Mouse (Mus musculus) MN1 (cell line): ENCODE results near the gene 1700037H04Rik.

Experiments
- DNase-seq: peaks from one replicate; pipeline ENCODE4 v3.0.0-alpha.2; 2016; ENCODE audit warnings: low spot score

Gene 1700037H04Rik

GRCm38 (mm10) chr2:131146193-131147042 is 13.5 kb downstream of the 1700037H04Rik start:
- no peak for DNase-seq

GRCm38 (mm10) chr2:131145536-131145935 is 14.3 kb downstream of the 1700037H04Rik start:
- no peak for DNase-seq

GRCm38 (mm10) chr2:131145121-131145520 is 14.8 kb downstream of the 1700037H04Rik start:
- no peak for DNase-seq

- no peak for DNase-seq
Measured at GRCm38 (mm10) chr2:131143007-131143780, 16.7 kb downstream of the 1700037H04Rik start.

- peak; percentile 51 for DNase-seq
Measured at GRCm38 (mm10) chr2:131142592-131142991, 17.3 kb downstream of the 1700037H04Rik start.

GRCm38 (mm10) chr2:131141336-131141986 is 18.4 kb downstream of the 1700037H04Rik start:
- no peak for DNase-seq

GRCm38 (mm10) chr2:131140533-131140905 is 19.4 kb downstream of the 1700037H04Rik start:
- DNase-seq: no peak

- no peak for DNase-seq
Measured at GRCm38 (mm10) chr2:131139886-131140532, 19.9 kb downstream of the 1700037H04Rik start.

GRCm38 (mm10) chr2:131139287-131139686 is 20.6 kb downstream of the 1700037H04Rik start:
- no peak for DNase-seq

- no peak for DNase-seq
Measured at GRCm38 (mm10) chr2:131138760-131139159, 21.1 kb downstream of the 1700037H04Rik start.

- no peak for DNase-seq
Measured at GRCm38 (mm10) chr2:131138296-131138695, 21.6 kb downstream of the 1700037H04Rik start.

GRCm38 (mm10) chr2:131135521-131136139 is 24.3 kb downstream of the 1700037H04Rik start:
- no peak for DNase-seq

- DNase-seq: no peak
Measured at GRCm38 (mm10) chr2:131134826-131135400, 25.0 kb downstream of the 1700037H04Rik start.

- no peak for DNase-seq
Measured at GRCm38 (mm10) chr2:131134381-131134780, 25.5 kb downstream of the 1700037H04Rik start.

- DNase-seq: no peak
Measured at GRCm38 (mm10) chr2:131132930-131133547, 26.8 kb downstream of the 1700037H04Rik start, which contains the start of gene Gm11037. Gene Gm11037 (plus strand): TSS chr2:131133497.

GRCm38 (mm10) chr2:131132111-131132888 is 27.6 kb downstream of the 1700037H04Rik start:
- DNase-seq: no peak

- no peak for DNase-seq
Measured at GRCm38 (mm10) chr2:131130849-131131248, 29.0 kb downstream of the 1700037H04Rik start.

- no peak for DNase-seq
Measured at GRCm38 (mm10) chr2:131129836-131130235, 30.0 kb downstream of the 1700037H04Rik start.

- no peak for DNase-seq
Measured at GRCm38 (mm10) chr2:131128636-131129157, 31.2 kb downstream of the 1700037H04Rik start.

GRCm38 (mm10) chr2:131128211-131128610 is 31.7 kb downstream of the 1700037H04Rik start:
- no peak for DNase-seq
